Mouse (Mus musculus) intestine, embryonic 15.5 days (tissue): ENCODE data around the gene Nampt. TPM values are rescaled to one million over a fixed set of nuclear protein-coding genes. Genes with fewer than 3 reads are reported as not detected.
A peak's percentile ranks its signal among the peaks of the same experiment; 100 is the strongest.
"Not testable (repeated sequence)": the region's sequence is repeated elsewhere in the genome, so short reads cannot be mapped to it uniquely, and the experiment has no call there.

Experiments used
- ATAC-seq: fragments of 200-750 bp; cut with Nextera tagmentation; 2 replicates; pipeline ENCODE4 v1.8.0; 2017; ENCODE audit warnings: moderate TSS enrichment, moderate library complexity
- H3K27ac ChIP-seq: fragments of 300-500 bp; sonication (generic); 2 replicates; pipeline ENCODE4 v1.5.1; 2015; ENCODE audit warnings: mild to moderate bottlenecking, inconsistent platforms
- H3K27me3 ChIP-seq: fragments of 300-500 bp; sonication (generic); replicated peaks from 2 replicates; pipeline ENCODE4 v1.6.1; 2015; ENCODE audit warnings: inconsistent platforms
- H3K36me3 ChIP-seq: fragments of 300-500 bp; sonication (generic); 2 replicates; pipeline ENCODE4 v1.6.1; 2015; ENCODE audit warnings: inconsistent platforms
- H3K4me1 ChIP-seq: fragments of 300-500 bp; sonication (generic); replicated peaks from 2 replicates; pipeline ENCODE4 v1.6.1; 2015; ENCODE audit warnings: inconsistent platforms
- H3K4me2 ChIP-seq: fragments of 300-500 bp; sonication (generic); replicated peaks from 2 replicates; pipeline ENCODE4 v1.6.1; 2015; ENCODE audit warnings: mild to moderate bottlenecking, inconsistent platforms
- H3K4me3 ChIP-seq: fragments of 300-500 bp; sonication (generic); replicated peaks from 2 replicates; pipeline ENCODE4 v1.5.1; 2015; ENCODE audit warnings: inconsistent platforms
- H3K9ac ChIP-seq: fragments of 300-500 bp; sonication (generic); 2 replicates; pipeline ENCODE4 v1.6.1; 2015; ENCODE audit warnings: inconsistent platforms
- H3K9me3 ChIP-seq: fragments of 300-500 bp; sonication (generic); 2 replicates; pipeline ENCODE4 v1.6.1; 2016; ENCODE audit warnings: inconsistent platforms
- WGBS: fragments of 180-500 bp; shearing (Covaris S2); methylation state at CpG from one replicate; pipeline ENCODE4 v1.1.7; 2015; 5-methylcytosine and 5-hydroxymethylcytosine counted together
- polyA plus RNA-seq: library from polyadenylated mRNA; unstranded; fragments of >200 nt; fragmentation: Nextera tagmentation; extraction: Ambion mirVana; gene quantifications from 2 replicates; pipeline ENCODE4 v1.2.1, GENCODE M21; 2015

Gene Nampt
- polyA plus RNA-seq, 1 experiment from 2014 or later, result 31.0 TPM

DNA sequence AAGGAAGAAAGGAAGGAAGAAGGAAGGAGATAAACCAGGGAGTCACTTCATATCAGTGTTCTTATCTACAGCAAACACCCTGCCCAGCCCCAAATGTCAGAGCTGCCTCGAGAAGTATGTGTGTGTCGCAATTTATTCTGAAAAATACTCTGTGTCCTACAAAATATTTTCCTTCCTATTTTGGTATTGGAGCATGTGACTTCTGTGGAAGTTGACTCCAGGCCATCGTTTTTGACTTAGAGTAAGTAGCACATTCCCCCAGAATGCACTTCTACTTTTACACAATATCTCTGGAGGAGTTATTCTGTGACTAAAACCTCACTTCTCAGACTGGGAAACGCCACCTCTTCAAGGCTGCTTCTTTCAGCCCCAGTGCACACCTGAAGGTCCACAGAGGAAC lies 71.1 kb downstream of the Nampt start:
- 61% methylated on average over 4 of the region's 4 CpGs for WGBS
- H3K27me3 ChIP-seq, result no peaks in the 10 kb centered on the region
- no peak overlapping the region for H3K4me2 ChIP-seq
- no peak for ATAC-seq
- no peaks in the 10 kb centered on the region for H3K9me3 ChIP-seq
- no peak overlapping the region for H3K27ac ChIP-seq
- no peak overlapping the region for H3K9ac ChIP-seq
- H3K4me1 ChIP-seq, result 0 out of 2 replicates have a peak, but pooled peaks cover 3% of the 10 kb centered on the region
- no peak overlapping the region for H3K4me3 ChIP-seq
- H3K36me3 ChIP-seq, result no peaks in the 10 kb centered on the region

- not testable (repeated sequence) for H3K36me3 ChIP-seq, ATAC-seq
- 87% methylated on average over 13 of the region's 13 CpGs for WGBS
These were observed 71.9 kb downstream of the Nampt start for GRCm38 (mm10) chr12:32891271-32891670.

GRCm38 (mm10) chr12:32893212-32893611 lies 73.9 kb downstream of the Nampt start:
- no peak overlapping the region for H3K4me2 ChIP-seq
- H3K4me3 ChIP-seq, result no peak overlapping the region
- no peaks in the 10 kb centered on the region for H3K27me3 ChIP-seq
- H3K4me1 ChIP-seq, result 0 out of 2 replicates have a peak, but pooled peaks cover 3% of the 10 kb centered on the region
- no peaks in the 10 kb centered on the region for H3K36me3 ChIP-seq
- no peak for ATAC-seq
- no peaks in the 10 kb centered on the region for H3K9me3 ChIP-seq
- WGBS, result 32% methylated on average over 12 of the region's 12 CpGs
- no peak overlapping the region for H3K9ac ChIP-seq
- H3K27ac ChIP-seq, result no peak overlapping the region

More at GRCm38 (mm10) chr12:32891271-32891670, 71.9 kb downstream of the Nampt start:
- H3K4me1 ChIP-seq, H3K27me3 ChIP-seq, H3K27ac ChIP-seq, H3K9ac ChIP-seq, H3K4me3 ChIP-seq, H3K4me2 ChIP-seq, H3K9me3 ChIP-seq: not testable (repeated sequence)

- H3K27ac ChIP-seq, result no peak overlapping the region
These were observed 76.5 kb downstream of the Nampt start for GRCm38 (mm10) chr12:32895806-32896205.

GRCm38 (mm10) chr12:32896496-32896895 lies 77.2 kb downstream of the Nampt start:
- Histone ChIP-seq H3K9ac (no peak overlapping the region), H3K4me1 (0 out of 2 replicates have a peak, but pooled peaks cover 3% of the 10 kb centered on the region), H3K27ac (no peak overlapping the region), H3K36me3 (no peaks in the 10 kb centered on the region), H3K9me3 (no peaks in the 10 kb centered on the region), H3K4me3 (no peak overlapping the region), H3K4me2 (no peak overlapping the region), H3K27me3 (no peaks in the 10 kb centered on the region)
- 80% methylated on average over 7 of the region's 7 CpGs for WGBS
- ATAC-seq, result no peak

More at GRCm38 (mm10) chr12:32895806-32896205, 76.5 kb downstream of the Nampt start:
- ATAC-seq, result no peak
- H3K9me3 ChIP-seq, result no peaks in the 10 kb centered on the region
- H3K4me2 ChIP-seq, result no peak overlapping the region
- 0 out of 2 replicates have a peak, but pooled peaks cover 3% of the 10 kb centered on the region for H3K4me1 ChIP-seq
- no peak overlapping the region for H3K9ac ChIP-seq
- H3K4me3 ChIP-seq, result no peak overlapping the region
- WGBS, result 94% methylated on average over 1 of the region's 1 CpGs
- H3K27me3 ChIP-seq, result no peaks in the 10 kb centered on the region
- H3K36me3 ChIP-seq, result no peaks in the 10 kb centered on the region

DNA sequence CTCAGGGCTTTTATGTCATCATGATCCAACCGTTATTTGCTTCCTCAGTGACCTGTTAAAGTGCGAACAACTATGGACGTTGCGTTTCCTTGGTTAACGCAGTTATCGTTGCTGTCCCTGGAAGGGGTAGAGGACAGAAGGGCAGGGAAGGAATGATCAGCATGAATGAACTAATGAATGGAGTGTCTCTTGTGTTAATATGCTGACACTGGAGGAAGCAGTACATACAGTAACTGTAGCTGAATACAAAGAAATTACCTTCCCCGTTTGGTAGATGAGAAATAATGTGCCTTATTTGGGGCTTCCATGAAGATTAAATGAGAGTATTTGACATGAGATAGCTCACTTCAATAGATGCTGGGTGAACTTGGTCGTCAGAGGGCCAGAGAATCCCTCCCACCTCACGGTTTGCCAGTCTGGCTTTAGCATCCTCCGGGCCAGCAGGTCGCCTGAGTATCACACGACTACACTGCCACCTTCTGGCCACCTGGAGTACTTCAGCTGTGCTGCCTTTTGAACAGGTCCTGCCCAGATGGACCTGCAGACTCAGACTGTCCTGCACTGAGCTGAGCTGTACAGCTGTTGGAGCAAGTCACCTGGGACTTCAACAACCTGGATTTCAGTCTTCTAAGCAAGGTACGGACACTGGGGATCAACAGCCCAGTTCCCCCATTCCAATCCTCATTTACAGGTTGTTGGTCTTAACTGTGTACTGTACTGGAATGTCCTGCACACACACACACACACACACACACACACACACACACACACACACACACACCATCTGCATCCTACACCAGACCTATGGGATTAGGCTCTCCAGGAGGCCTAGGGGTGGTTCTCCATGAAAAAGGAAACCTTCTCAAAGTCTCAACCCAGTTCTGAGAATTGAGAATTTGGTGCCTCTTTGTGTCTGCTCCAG lies 78.1 kb downstream of the Nampt start:
- H3K27me3 ChIP-seq, result no peaks in the 10 kb centered on the region
- H3K4me2 ChIP-seq, result no peak overlapping the region
- 49% methylated on average over 13 of the region's 13 CpGs for WGBS
- H3K4me3 ChIP-seq, result no peak overlapping the region
- H3K27ac ChIP-seq, result no peak overlapping the region
- H3K9ac ChIP-seq, result no peak overlapping the region
- H3K4me1 ChIP-seq, result 0 out of 2 replicates have a peak, but pooled peaks cover 3% of the 10 kb centered on the region
- H3K36me3 ChIP-seq, result no peaks in the 10 kb centered on the region
- no peaks in the 10 kb centered on the region for H3K9me3 ChIP-seq
- peak; percentile 84 for ATAC-seq

DNA sequence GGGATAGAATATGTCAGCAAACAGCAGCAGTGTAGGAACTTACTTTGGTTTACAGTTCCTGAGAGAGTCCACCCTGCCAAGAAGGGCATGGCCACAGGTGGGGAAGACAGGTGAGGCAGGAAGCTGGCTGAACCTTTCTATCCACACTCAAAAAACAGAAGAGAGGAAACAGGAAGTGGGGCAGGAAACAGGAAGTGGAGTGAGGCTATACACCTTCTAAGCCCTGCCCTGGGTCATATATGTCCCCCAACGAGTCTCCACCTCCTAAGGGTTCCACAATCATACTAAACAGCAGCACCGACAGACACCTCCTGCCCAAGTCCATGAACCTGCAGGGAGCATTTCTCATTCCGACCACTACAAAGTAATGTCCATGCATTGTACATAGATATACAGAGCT lies 81.7 kb downstream of the Nampt start:
- no peak overlapping the region for H3K4me3 ChIP-seq

More for the DNA sequence above, 81.7 kb downstream of the Nampt start:
- no peaks in the 10 kb centered on the region for H3K36me3 ChIP-seq
- ATAC-seq, result no peak
- H3K4me2 ChIP-seq, result no peak overlapping the region
- no peak overlapping the region for H3K9ac ChIP-seq
- no peaks in the 10 kb centered on the region for H3K4me1 ChIP-seq
- H3K27me3 ChIP-seq, result no peaks in the 10 kb centered on the region
- H3K27ac ChIP-seq, result no peak overlapping the region
- WGBS, result 77% methylated on average over 3 of the region's 3 CpGs
- no peaks in the 10 kb centered on the region for H3K9me3 ChIP-seq

Other genes starting within 250 kb of the Nampt start
- 157 and 159 TPM in 2 replicates for gene Sypl, start 134.3 kb downstream of the Nampt start, polyA plus RNA-seq